Mouse (Mus musculus) hindlimb bud, embryonic 11.5 days (tissue): ENCODE results near the gene Spon1.

ENCODE experiments used
- DNase-seq: peaks from one replicate; pipeline ENCODE4 v3.0.0-alpha.2; 2012; ENCODE audit warnings: low read depth, low spot score; ENCODE audit errors: extremely low spot score

The Spon1 gene

DNA sequence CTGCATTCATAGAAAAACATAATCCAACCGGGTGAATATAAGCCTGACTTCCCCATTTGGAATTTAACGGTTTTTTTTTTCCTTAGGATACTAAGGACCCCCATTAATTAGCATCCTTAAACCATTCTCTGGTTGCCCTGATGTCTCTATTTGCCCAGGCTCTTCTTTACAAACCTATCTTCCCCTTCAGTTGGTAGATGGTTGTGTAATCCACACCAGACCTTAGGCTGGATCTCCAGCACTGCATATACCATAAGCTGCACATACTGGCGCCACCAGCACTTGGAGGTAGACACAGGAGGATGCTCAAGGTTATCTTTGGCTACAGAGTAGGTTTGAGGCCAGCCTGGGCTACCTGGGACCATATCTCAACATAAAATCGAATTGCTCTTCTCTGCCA is 71.4 kb downstream of the Spon1 start:
- no peak for DNase-seq

DNA sequence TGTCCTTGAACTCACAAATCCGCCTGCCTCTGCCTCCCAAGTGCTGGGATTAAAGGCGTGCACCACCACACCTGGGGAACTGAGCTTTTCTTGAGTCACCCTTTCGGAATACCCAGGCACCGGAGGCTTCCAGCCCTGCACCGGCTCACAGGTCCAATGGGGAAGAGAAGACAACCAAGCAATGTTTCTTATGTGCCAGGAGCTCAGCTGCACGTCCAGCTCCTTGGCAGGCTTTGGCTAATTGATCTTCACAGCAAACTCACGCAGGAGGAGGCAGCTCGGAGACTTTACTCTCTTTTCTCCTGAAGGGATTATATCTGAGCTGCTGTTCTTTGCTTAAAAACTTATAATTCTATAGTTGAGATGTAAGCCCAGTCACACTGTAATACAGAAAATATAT is 73.6 kb downstream of the Spon1 start:
- no peak for DNase-seq

DNA sequence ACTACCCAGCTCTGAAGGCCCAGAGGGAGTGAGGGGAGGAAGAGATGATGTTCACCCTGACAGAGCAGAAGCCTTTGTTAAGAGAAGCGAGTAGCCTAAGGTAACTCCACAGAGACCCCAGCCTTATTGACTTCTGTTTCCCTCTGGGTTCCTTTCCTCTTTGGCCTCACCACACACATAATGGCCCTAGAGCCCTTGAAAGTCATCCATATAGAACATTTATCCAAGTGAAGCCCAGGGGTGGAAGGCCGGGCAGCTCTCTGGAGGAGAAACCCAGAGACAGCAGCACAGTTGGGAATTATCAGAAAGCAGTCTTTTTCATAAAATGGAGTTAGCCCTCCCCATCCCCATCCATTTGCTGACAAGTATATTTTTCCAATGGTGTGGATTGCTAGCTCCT is 75.7 kb downstream of the Spon1 start:
- no peak for DNase-seq

DNA sequence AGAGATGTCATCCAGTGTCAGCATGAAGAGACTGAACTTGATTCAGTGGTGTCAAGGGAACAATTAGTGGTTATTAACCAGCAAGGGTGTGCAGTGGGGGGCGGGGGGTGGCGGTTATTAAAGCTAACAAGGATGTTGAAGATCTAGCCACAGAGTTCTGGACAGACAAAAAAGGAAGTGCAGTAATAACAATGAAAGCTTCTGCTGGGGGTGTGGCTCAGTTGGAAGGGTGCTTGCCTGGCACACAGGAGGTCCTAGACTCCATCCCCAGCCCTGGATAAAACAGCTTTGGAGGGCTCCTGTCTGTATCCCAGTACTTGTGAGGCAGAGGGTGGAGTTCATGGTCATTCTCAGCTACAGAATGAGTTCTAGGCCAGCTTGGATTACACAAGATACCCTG is 77.4 kb downstream of the Spon1 start:
- DNase-seq: no peak

DNA sequence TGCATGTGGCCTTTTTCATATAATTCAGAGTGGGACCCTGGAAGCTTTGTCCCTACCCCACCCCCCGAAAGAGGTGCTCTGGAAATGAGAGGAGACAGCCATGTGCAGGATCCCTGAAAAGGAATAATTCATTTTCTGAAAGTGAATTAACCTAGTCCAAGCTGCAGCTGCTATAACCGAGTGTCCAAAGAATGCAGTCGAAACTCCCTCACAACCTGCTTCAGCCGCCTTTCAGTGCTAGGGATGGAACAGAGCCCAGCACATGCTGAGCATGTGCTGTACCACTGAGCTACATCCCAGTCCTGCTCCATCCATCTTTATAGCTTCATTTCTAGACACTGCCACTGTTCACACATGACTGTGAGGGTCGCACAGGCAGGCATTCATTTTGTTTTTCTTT is 79.4 kb downstream of the Spon1 start:
- DNase-seq: no peak

DNA sequence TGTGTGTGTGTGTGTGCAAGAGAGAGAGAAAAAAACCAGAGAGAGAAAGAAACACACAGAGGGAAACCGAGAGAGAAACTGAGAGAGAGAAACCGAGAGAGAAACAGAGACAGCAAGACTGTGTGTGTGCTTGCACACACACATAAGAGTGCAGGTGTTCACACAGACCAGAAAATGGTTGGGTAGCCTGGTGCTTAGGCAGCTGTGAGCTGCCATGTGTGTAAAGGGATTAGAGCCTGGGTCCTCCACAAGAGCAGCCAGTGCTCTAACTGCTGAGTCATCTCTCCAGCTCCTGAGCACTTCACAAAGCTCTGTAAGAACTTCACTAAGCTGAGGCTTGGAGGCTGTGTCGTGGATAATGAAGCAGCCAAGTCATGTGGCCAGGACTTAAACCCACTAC is 80.8 kb downstream of the Spon1 start:
- no peak for DNase-seq

DNA sequence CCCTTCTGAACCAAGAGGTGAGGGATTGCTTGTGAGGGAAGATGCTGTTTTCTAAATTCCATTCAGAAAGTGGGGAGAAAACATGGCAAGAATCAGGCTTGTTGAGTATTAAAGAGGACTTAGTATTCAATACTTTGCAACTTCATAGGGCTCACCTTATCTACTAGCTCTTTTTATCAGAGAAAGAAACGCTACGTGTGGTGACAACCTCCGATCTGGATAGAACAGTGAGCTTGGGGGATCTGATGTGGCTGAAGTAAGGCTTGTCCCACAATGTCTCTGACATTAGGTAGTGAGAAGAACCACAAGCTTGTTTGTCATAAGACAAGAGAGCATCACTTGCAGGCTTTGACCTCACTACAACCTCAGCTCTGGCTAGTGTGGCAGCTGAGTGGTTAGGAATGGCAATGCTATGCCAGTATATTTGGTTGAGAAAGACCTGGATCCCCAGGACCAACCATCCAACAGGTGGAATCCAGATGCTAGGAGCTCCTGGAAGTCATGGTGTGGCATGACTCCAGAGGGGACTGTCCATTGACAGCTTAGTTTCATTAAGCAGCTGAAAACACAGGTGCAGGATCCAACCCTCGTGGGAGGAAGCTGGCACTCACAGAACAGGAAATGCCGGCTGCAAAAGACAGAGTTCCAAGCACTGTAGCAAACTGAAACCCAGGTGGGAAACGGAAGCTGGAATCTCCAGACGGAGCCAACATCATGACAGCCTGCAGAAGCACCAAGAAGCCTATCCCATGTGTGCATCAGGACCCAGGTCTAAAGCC is 81.4 kb downstream of the Spon1 start:
- no peak for DNase-seq

DNA sequence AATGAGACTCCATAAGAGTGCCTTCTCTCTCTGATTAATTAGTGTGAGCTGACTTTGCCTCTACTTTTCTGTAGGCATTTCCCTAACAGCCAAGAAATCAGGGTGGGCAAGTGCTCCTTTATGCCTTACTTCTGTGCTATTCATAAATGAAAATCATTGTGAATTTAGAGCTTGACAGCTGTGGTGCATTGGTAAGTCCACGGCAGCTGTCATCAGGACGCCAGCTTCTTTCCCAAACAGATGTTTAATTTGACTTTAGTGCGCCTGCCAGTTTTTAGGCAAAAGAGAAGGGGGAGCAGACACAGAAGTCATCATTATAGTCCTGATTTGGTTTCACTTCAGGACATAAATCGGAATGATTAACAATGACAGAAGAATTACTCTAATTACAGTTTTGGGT is 84.6 kb downstream of the Spon1 start:
- DNase-seq: peak; percentile 16

DNA sequence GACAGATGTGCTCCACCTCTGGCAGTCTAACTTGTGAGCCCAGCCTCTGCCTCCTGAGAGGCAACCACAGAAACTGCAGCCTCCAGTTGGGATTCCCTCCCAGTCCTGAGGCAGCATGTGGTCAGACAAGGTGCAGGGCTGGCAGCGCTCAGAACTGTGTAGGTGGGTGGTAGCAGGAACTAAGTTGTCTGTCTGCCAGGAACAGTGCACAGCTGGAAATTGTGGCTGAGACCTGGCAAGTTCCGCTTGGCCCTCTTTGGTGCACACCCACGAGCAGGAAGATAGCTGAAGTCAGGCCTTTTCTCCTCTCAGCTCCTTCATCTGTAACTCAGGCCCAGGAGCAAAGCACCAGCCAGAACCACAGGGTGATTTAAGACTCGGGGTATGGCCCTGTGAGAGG is 89.6 kb downstream of the Spon1 start:
- no peak for DNase-seq

DNA sequence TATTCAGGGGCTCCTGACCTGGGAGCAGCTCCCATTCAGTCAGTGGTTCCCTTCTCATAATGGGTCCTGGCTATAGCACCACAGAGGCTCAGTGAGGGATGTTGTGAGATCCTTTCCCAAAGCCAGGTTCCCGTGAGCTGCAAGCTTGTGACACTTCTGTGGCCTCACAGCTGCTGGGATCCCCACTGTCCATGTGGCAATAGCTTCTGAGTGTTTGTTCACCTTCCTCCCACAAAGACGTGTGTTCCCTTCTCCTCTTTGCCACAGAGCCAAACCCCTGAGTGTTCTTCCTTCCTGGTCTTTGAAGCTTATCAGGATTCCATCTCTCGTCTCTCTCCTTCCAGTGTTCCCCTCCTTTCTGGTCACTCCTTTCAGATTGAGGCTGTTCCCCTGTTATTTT is 90.3 kb downstream of the Spon1 start:
- DNase-seq: no peak

DNA sequence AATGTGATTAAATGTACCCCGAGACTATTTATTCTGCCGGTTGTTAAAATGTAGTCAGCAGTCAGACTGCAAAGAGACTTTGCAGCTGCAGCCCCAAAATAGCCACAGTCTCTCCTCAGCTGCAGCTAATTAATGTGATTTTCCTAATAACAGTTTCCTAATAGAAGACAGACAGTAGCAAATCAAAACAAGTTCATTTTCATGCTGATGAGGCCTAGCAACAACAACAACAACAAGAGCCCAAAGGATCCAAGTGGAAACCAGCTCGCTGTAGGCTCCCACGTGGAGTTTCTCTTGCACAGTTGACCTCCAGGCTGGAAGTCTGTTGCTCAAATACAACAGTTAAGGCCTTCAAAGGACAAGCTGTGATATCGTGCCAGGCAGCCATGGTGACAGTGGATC is 93.7 kb downstream of the Spon1 start:
- no peak for DNase-seq

DNA sequence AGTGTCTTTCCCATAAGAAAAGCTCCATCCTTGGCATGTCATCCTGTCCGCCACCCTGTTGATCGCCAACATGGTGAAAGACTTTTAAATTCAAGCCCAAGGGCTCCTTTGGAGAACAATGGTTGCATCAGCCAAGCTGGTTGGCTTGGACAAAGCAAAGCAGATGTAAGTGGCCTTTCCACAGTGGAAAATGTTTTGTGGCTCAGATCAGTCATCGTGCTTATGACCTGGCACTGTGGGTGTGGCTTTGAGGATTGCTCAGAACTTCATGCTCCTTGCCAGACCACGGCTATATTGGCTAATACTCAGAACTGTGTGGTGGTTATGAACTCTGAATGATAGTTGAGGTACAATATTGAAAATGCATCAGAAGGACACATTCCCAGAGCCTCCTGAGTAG is 96.2 kb downstream of the Spon1 start:
- no peak for DNase-seq

DNA sequence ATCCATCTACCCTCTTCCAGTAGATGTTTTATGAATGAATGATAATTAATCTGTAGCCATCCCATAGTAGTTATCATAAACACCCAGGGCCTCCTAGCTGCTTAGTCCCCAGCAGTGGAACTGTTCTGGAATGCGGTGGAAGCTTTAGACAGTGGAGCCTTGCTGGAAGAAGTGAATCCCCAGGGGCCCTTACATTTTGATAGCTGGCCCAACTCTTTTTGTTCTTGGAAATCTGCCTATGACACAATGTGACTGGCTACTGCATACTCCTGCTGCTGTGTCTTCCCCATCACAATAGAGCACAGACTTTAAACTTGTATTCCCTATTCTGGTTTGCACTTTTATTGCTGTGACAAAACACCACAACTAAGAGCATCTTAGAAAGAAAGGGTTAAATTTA is 107.0 kb downstream of the Spon1 start:
- no peak for DNase-seq

DNA sequence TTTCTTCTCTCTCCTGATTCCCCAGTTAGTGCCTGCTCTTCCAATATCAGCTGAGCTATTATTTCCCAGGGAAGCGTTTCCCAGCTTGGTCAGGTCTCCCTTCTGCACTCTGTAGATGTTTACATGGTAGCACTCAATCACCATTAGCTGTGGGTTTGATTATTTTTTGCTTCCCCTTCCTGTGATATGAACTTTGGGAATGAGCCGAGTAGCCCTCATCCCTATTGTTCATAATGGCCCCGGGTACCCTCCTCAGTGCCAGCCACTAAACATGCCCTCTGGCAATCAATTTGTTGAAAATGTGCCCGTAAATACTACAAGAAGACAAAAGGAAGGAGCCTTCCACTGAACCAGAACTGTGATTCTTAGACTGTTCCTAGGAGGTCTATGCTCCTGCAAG is 111.7 kb downstream of the Spon1 start:
- no peak for DNase-seq

DNA sequence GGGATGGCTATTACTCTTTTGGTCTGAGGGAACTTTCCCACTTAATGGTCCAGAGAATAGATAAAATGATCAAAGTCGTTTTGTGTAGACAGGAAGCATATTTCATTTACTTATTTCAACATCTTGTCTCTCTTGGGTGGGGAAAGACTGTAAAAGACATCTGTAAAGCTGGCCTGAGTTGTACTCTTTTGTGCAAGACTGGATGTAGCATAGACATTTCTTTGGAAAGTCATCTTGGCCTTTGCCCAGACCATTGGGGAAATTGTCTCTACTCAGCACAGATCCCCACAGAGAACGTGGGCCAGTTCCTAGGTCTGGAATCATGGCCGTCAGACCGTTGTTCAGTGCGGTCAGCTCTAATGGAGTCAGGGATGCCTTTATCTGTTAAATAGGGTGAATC is 112.1 kb downstream of the Spon1 start:
- DNase-seq: no peak

DNA sequence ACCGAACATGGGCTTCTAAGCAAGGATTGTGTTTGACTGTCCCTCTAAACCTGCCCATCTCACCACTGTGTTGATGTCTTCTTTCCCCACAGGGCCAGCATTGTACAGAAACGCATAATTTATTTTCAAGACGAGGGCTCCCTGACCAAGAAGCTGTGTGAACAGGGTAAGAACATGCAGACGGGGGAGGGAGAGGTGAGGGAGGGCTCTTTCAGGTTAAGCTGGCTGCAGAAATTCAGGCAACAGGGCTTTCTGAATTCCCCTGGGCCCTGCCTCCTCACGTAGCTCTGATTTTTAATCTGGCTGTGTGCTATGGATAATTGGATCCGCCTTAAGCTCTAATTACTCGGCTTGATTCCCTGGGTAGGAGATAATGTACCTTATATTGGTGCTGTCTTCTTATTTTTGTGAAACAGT is 113.3 kb downstream of the Spon1 start:
- DNase-seq: no peak

DNA sequence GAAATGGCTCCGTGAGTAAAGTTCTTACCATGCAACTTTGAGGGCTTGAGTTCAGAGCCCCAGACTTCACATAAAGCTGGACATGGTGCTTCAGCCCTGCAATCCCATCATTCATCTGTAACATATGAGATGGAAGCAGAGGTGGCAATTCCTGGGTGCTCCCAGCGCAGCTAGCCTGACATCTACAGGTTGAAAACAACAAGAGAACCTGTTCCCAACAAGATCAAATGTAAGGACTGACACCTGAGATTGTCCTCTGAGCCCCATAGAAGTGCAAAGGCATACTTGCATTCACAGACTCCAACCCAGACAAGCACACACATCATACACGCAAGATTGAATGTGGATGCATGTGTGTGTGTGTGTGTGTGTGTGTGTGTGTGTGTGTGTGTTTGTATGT is 114.2 kb downstream of the Spon1 start:
- DNase-seq: no peak

DNA sequence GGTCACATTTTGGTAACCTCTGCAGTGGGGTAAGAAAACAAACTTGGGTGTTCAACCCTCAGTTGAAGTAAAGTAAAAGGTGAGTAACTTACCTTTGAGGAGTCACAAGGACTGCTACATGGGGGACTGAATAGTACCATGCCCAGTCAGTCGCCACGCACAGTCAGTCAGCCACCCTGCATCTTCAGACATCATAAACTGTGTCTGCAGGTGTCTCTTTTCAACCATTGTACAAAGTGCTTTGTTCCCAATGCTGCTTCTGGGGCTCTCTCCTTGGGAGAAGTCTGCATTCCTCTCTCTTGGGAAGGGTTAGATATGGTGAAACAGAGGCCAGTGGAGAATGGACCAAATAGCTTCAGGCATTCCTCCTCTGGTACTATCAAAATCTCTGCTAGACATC is 125.0 kb downstream of the Spon1 start:
- DNase-seq: no peak

DNA sequence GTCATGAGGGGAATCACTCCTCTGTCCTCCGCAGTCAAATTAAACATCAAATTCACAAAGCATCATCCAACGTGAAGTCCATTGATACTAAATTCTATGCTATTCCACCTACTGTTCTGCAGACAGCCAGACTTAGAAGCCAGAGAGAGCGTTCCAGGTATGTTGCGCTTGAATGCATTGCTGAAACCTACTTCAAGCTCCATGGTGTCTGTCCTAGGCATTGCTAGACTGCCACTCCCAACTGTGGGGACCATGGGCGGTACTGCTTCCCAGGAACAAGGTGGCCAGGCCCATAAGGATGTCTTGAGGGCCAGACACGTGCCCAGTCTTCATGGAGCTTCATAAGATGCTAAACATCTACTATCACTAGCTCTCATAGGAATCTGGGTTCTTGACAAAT is 125.7 kb downstream of the Spon1 start:
- no peak for DNase-seq

DNA sequence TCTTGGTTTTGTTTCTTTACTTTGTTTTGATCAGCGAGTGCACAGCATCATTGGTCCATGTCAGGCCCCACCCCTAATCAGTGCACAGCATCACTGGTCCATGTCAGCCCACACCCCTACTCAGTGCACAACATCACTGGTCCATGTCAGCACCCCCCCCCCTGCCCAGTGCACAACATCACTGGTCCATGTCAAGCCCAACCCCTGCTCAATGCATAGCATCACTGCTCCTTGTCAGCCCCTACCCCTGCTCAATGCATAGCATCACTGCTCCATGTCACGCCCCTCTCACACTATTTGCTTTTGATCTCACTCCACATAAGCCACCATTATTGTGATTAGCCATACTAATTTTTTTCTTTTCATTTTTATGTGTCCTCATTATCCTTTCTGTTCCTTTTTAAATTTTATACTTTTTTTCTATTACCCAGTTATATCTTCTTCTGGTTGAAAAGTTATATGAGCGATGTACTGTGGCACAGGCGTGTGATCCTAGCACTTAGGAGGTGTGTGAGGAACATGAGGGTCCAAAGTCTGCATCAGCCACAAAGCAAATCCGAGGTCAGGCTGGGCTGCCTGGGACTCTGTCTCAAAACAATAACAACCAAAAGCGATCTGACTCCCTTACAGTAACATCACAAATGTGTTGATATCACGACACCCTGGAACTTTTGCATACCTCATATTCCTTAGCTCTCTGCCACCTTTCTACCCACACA is 128.3 kb downstream of the Spon1 start:
- DNase-seq: no peak

DNA sequence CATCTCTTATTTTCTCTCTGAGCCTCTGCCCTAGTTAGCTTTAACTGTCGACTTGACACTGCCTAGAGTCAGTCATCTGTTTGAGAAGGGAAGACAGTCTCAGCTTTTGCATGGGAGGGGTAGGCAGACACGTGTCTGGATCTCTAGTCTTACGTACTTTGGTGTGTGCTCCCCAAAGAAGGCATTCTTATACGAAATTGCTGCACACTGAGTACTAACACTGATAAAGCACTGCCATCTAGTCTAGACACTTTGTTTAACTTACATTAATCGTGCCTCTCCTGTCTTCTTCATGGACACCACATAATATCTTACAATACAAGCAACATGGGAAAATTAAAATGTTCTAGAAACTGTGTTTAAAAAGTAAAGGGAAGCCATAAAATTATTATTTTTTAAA is 129.5 kb downstream of the Spon1 start:
- DNase-seq: no peak

DNA sequence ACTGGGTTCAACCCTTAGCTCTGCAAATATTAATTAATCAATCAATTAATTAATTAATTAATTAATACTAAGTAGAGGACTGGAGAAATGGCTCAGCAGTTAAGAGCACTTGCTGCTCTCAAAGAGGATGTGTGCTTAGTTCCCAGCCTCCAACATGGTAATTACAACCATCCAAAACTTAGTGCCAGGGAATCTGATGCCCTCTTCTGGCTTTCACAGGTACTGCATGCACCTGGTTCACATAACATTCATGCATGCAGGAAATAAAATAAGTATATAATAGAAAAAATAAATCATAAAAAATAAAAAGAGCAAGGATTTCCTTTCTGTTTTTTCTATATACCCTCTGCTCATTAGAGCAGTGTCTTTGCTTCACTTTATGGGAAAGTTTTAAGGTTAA is 132.6 kb downstream of the Spon1 start:
- no peak for DNase-seq

DNA sequence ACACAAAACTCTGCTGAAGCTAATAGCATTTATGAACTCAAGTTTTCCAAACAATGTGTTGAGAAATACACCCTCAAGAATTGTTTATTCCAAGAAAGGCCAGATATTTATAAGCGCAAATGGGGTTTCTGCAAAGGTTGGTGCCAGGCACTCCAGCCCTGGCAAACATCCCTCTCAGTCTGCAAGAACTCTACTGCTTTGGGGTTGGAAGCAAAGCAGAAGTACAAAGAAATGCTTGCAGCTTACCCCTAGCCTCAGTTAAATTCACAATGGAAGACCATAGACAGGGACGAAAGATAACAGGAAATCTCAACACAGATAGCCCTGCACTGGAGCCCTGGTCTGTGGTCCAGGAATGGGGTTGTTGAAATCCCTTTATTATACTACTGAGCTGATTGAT is 135.7 kb downstream of the Spon1 start:
- DNase-seq: no peak
